In the genomic region with DNA sequence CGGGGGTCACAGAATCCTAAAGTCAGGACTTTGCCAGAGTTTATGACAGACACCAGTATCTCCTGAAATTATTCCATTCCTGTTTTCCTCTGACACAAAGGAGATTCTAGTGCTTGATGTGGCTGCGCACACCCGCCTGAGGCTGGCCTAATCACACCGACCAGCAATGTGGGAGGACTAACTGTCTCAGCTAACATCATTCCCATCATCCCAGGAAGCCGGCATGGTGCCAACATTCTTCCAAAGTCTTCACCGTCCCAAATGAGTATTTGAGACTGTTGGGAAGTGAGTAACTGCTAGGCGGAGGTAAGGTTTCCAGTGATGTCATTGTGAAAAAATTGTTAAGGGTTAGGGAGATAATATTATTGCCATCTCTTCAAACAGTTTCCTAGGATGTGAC, we compare ENCODE assay signal across 18 mouse cellular contexts.
DNase-seq lines count a peak whose midpoint lies in the region; ATAC-seq and TF ChIP-seq lines count a peak whose summit lies in the region.
"Had no signal": no experiment of that assay in that cellular context is flagged by ENCODE, and none has a peak within 500 bp of the region (broad histone marks: within the 10 kb centered on the region; RNA-seq: fewer than 3 reads in every experiment).

No protein-coding gene starts in this region.

- intact Hi-C loops in heart, postnatal 14 days (cut with DNase I): loop anchor here (10.0 kb wide), 1 partner anchor 1187 kb away; the partner anchor contains the start of gene Flrt2

- no peaks in the 10 kb centered on the region for H3K27me3 ChIP-seq in heart, embryonic 11.5 days (ENCODE audit: control insufficient read depth, insufficient read depth, low read length)
- no peaks in the 10 kb centered on the region for H3K27me3 ChIP-seq in hindbrain, embryonic 11.5 days (ENCODE audit: control insufficient read depth, insufficient read depth, low read length)
- H3K27me3 ChIP-seq: stomach, embryonic 15.5 days had no signal

- no peak for TF ChIP-seq POLR2A in brain, embryonic 14.5 days (IDR thresholded peaks at IDR 0.05; ENCODE audit: borderline replicate concordance, extremely low read depth, insufficient read depth, insufficient read length, poor library complexity, severe bottlenecking)

- no peaks in the 10 kb centered on the region for H3K36me3 ChIP-seq in heart, embryonic 11.5 days (ENCODE audit: control insufficient read depth, insufficient read depth, low read length)
- H3K36me3 ChIP-seq in hindbrain, embryonic 11.5 days (ENCODE audit: control insufficient read depth, insufficient read depth, low read length): no peaks in the 10 kb centered on the region
- H3K36me3 ChIP-seq: stomach, embryonic 15.5 days had no signal

- no peak for TF ChIP-seq CTCF in brain, embryonic 14.5 days (IDR thresholded peaks at IDR 0.05; ENCODE audit: borderline replicate concordance, extremely low read depth, insufficient read depth, insufficient read length)

- H3K9me3 ChIP-seq in heart, embryonic 11.5 days (replicated peaks; ENCODE audit: control insufficient read depth, low read length): no peaks in the 10 kb centered on the region
- H3K9me3 ChIP-seq in hindbrain, embryonic 11.5 days (ENCODE audit: control insufficient read depth, low read length): no peaks in the 10 kb centered on the region
- H3K9me3 ChIP-seq: stomach, embryonic 15.5 days had no signal

- no peak overlapping the region for H3K9ac ChIP-seq in heart, embryonic 11.5 days (ENCODE audit: low read depth, low read length)
- no peak overlapping the region for H3K9ac ChIP-seq in hindbrain, embryonic 11.5 days (ENCODE audit: low read depth, low read length)
- H3K9ac ChIP-seq: hindbrain, embryonic 14.5 days; stomach, embryonic 15.5 days had no signal

- no peak for ATAC-seq in heart, embryonic 11.5 days (replicated peaks; ENCODE audit: insufficient number of reproducible peaks, low FRiP score, low TSS enrichment)
- ATAC-seq in hindbrain, embryonic 11.5 days (ENCODE audit: low FRiP score): no peak
- ATAC-seq: CD4-positive, CD25-positive, alpha-beta regulatory T cell, adult 4 months; lung, postnatal 0 days had no signal

- DNase-seq in cerebellum, postnatal 10 days: peak; percentile 11 to 14
- no peak for DNase-seq in cerebellum, adult 9-10 months
- peak; percentile 8 to 12 for DNase-seq in heart, adult 18-20 months
- DNase-seq in brain, embryonic 14.5 days (ENCODE audit: low read depth): peak; percentile 56
- peak; percentile 13 for DNase-seq in heart, postnatal 14 days
- DNase-seq in hindbrain, embryonic 11.5 days (ENCODE audit: low spot score): no peak
- no peak for DNase-seq in embryo, embryonic 10.5 days (ENCODE audit: low spot score)
- DNase-seq: adrenal gland, postnatal 25 days; cerebellum, adult 18-20 months; layer of hippocampus, adult 9-11 months; liver; midbrain, embryonic 14.5 days; thymus, adult 2 months had no signal

- WGBS in heart, embryonic 11.5 days (ENCODE audit: insufficient replicate concordance): 60% methylated on average over 7 of the region's 7 CpGs
- 81% methylated on average over 7 of the region's 7 CpGs for WGBS in hindbrain, embryonic 11.5 days

- H3K4me2 ChIP-seq in heart, embryonic 11.5 days: no peak overlapping the region
- H3K4me2 ChIP-seq in hindbrain, embryonic 11.5 days (replicated peaks; ENCODE audit: low read depth, low read length): no peak overlapping the region
- H3K4me2 ChIP-seq: hindbrain, embryonic 14.5 days; stomach, embryonic 15.5 days had no signal

- H3K27ac ChIP-seq in heart, embryonic 11.5 days (ENCODE audit: low read depth, low read length): no peak overlapping the region
- no peak overlapping the region for H3K27ac ChIP-seq in hindbrain, embryonic 11.5 days (ENCODE audit: low read depth, low read length)
- H3K27ac ChIP-seq: hindbrain, embryonic 14.5 days; stomach, embryonic 15.5 days had no signal

- H3K4me1 ChIP-seq in heart, embryonic 11.5 days (ENCODE audit: control insufficient read depth, insufficient read depth, low read length): peaks cover 4% of the 10 kb centered on the region; the same call in 1 of the 2 replicates
- no peaks in the 10 kb centered on the region for H3K4me1 ChIP-seq in hindbrain, embryonic 11.5 days (replicated peaks; ENCODE audit: control insufficient read depth, insufficient read depth, low read length)
- H3K4me1 ChIP-seq: stomach, embryonic 15.5 days had no signal

- H3K4me3 ChIP-seq in heart, embryonic 11.5 days (ENCODE audit: low read depth, low read length): no peak overlapping the region
- no peak overlapping the region for H3K4me3 ChIP-seq in hindbrain, embryonic 11.5 days (ENCODE audit: low read depth, low read length)
- H3K4me3 ChIP-seq: stomach, embryonic 15.5 days had no signal

Comparison
In these comparisons a context has a peak if more than half of its experiments do, and no peak if none do; other contexts are left out.
1. DNase-seq: peak in cerebellum, postnatal 10 days (2 of 2), heart, adult 18-20 months (2 of 2), brain, embryonic 14.5 days (single experiment) and heart, postnatal 14 days (2 of 2); none in cerebellum, adult 9-10 months (single experiment), hindbrain, embryonic 11.5 days (single experiment) and embryo, embryonic 10.5 days (single experiment).